18 mouse cellular contexts compared by ENCODE assay signal in the genomic region with DNA sequence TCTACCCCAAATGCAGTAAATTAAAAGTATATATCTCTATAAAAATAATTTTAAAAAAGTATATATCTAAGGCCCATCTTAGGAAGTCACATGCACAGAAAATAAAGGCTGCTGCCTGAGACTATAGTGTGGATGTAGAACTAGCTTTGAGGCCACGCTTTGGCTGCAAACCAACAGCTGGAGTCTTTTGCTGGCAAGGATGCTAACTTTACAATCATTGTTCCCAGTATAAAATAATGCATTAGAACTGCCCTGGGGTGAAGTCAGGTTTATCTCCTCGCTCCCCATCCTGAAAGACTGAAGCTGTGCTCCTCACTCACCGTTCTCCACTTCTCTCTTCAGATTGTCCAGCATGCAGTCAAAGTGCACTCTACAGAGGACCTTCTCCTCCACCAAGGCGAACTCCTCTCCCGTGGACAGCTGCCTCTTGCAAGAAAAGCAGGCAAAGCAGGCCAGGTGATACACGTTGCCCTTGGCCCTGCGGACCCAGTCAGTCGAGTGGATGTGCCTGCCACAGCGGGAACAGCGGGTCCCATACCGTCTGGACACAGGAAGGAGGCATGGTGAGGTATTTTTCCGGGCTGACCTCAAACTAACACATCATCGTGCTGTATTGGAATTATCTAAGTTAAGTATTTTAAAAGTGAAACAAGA. TPM values are rescaled to one million over a fixed set of nuclear protein-coding genes. Genes with fewer than 3 reads are reported as not detected.
"Had no signal": no experiment of that assay in that cellular context is flagged by ENCODE, and none has a peak within 500 bp of the region (broad histone marks: within the 10 kb centered on the region; RNA-seq: fewer than 3 reads in every experiment).

No protein-coding gene starts in this region.

- H3K4me2 ChIP-seq: kidney, embryonic 15.5 days; liver, embryonic 12.5 days; neural tube, embryonic 15.5 days had no signal

- H3K4me3 ChIP-seq: kidney, embryonic 15.5 days; left cerebral cortex, adult 2 months; limb, embryonic 10.5 days; liver, embryonic 12.5 days; midbrain, embryonic 10.5 days; myocyte; neural tube, embryonic 15.5 days had no signal

- H3K9ac ChIP-seq: kidney, embryonic 15.5 days; liver, embryonic 12.5 days; neural tube, embryonic 15.5 days had no signal

- H3K4me1 ChIP-seq: kidney, embryonic 15.5 days; limb, embryonic 10.5 days; liver, embryonic 12.5 days; midbrain, embryonic 10.5 days; neural tube, embryonic 15.5 days had no signal

- ATAC-seq: liver, embryonic 12.5 days had no signal

- H3K36me3 ChIP-seq: kidney, embryonic 15.5 days; limb, embryonic 10.5 days; liver, embryonic 12.5 days; midbrain, embryonic 10.5 days; neural tube, embryonic 15.5 days had no signal

- H3K27ac ChIP-seq: kidney, embryonic 15.5 days; left cerebral cortex, adult 2 months; limb, embryonic 10.5 days; liver, embryonic 12.5 days; midbrain, embryonic 10.5 days; neural tube, embryonic 15.5 days had no signal

- DNase-seq: kidney, postnatal 14 days; midbrain, embryonic 14.5 days; right cerebral cortex, adult 18-20 months; right cerebral cortex, postnatal 25 days; thymus, postnatal 4 days had no signal

- H3K9me3 ChIP-seq: kidney, embryonic 15.5 days; limb, embryonic 10.5 days; liver, embryonic 12.5 days; midbrain, embryonic 10.5 days; neural tube, embryonic 15.5 days had no signal

RNA-seq across cellular contexts. Expression of gene Lhx8, which starts 8.4 kb away (rescaled TPM):
- total RNA-seq: layer of hippocampus, adult 8-10 months; layer of hippocampus, postnatal 25 days had no signal
- polyA plus RNA-seq: kidney, embryonic 15.5 days; large intestine, adult 2 months; limb, embryonic 10.5 days; liver, embryonic 12.5 days; liver, embryonic 16.5 days; myocyte; small intestine, adult 2 months; stomach, embryonic 16.5 days had no signal
